Mouse (Mus musculus) left cerebral cortex, postnatal 14 days (tissue): ENCODE measurements at regions not wholly inside any gene's neighbourhood (a gene's known extent, or its start where the extent isn't known, plus 50 kb on each side); places are given as distances from the start of the nearest gene placed in this dataset.
"Not testable (repeated sequence)": the region's sequence is repeated elsewhere in the genome, so short reads cannot be mapped to it uniquely, and the experiment has no call there.

ENCODE experiments used
- DNase-seq, 2 experiments: peaks; one replicate each; pipeline ENCODE4 v3.0.0; 2021 to 2022; ENCODE audit warnings: low spot score in 2 of 2, mixed read lengths in 1 of 2
- intact Hi-C: fragments of 180-260 bp; cut with DNase I; formaldehyde crosslinking; loops from one replicate; pipeline ENCODE4 v1.15.1; 2025

GRCm38 (mm10) chrX:149390928-149391327 is 56.5 kb upstream of the Gm15085 start:
- intact Hi-C loops = not testable (repeated sequence)
- peak in 1 of 2 experiments; percentile 0 for DNase-seq
